Mouse (Mus musculus) megakaryocyte, adult 5-6 weeks (primary cell): ENCODE results near the gene Sp4. TPM values are rescaled to one million over a fixed set of nuclear protein-coding genes. Genes with fewer than 3 reads are reported as not detected.

ENCODE experiments used
- ATAC-seq: 2 replicates; pipeline ENCODE4 v1.8.0; 2016; ENCODE audit warnings: mild to moderate bottlenecking, inconsistent platforms; ENCODE audit not compliant: poor library complexity, severe bottlenecking
- total RNA-seq, 2 experiments: library from RNA; stranded (forward) in 1 of 2; stranded (reverse) in 1 of 2; fragments of 153-499, 151-499 nt in 1 of 2; fragments of 221-1000, 200-1000 nt in 1 of 2; gene quantifications; 2 replicates each; pipeline versions ENCODE4 v1.2.3 to v1.2.4; 2015 to 2017

Sp4 gene
- 17.3 and 18.9 TPM in 2 replicates for total RNA-seq (2015)
- total RNA-seq (2017), result 13.7 and 16.7 TPM in 2 replicates

DNA sequence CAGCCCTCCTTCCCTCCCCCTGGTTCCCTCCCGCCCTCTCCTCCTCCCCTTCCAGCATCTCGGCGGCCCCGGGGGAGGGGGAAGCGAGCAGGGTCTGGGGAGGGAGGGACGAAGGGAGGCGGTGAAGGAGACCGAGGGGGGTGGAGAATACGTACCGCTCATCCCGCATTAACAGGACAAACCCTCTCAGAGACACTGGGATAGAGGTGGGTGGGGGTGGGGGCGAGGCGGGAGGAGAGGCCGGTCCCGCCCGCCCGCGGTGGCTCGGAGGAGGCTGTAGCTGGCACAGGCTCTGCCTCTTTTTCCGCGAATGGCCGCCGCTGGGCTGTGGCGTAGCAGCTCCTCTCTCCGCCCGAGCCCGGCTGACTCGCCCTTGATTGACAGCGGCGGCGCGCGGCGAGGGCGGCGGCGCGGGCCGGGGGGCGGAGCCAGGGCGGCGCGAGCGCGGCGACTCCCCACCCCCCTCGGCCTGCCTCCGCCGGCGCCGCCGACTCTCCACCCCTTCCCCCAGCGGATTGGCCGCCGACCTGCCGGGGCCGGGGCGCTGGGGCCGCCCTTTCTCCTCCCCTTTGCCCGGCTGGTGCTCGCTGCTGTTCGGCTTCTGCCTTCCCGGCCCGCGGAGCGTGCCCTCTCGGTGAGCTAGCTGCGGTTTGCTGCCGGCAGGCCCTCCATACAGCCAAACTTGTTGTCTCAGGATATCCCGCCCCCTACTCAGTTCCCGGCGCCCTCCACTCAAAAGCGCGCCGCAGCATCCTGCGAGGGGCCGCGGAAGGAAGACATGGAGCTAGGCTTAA, at the start of gene Sp4:
Gene Sp4 (minus strand): TSS at position 369 of the 794 bp plus-strand sequence.
- ATAC-seq, result peak; percentile 69

DNA sequence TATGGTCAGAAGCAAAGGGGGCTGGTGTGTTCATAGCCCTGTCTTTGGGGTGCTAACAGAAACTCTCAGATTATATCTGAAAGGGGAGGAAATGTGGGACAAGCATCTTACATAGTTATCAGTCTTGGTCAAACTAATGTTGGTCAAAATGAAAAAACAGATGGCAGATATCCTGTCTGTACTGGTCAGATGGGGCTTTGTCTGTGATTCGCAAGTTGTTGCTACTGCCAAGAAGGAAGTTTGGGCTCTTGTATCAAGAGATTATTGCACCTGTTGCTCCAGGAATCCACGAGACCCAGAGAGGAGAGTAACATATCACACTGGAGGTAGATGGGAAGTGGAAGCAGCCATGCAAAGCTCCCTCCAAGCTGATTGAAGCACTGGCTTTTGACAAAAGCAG, 37.9 kb upstream of the Sp4 start:
- peak; percentile 47; the same call in 1 of the 2 replicates for ATAC-seq

DNA sequence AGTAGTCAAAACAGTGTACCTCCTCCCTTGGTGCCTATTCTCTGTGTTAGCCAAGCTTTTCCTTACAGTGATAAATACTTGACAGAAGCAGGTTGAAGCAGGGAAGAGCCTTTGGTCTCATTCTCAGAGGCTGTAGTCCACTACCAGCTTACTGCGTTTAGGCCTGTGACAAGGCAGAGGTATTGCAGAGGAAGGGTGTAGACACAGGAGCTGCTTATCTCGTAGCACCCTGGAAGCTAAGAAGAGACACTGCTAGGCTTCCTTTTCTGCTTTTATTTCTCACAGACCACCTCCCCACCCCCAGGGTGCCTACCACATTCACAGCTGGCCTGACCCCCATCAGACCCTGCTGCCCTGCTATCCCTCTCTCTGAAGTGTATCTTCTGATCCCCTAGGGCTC, 37.0 kb upstream of the Sp4 start:
- no peak for ATAC-seq

DNA sequence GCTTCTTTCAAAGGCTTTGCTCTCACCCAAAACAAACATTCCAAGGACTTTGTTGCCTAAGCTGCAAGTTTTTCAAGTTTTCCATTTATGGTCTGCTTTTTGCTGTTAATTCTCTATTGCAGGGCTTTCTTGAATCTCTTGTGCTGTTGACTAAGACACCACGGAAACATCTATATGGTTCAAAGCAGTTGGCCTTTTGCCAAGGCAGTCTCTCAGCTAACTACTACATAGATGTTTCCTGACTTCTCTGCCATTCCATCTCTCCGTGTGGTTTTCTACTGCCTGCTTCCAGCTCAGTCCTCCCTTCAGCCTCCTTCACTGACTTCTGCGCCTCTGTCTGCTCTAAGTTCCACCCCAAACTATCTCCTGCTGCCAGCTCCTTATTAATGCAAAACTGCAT, 36.1 kb upstream of the Sp4 start:
- no peak for ATAC-seq

DNA sequence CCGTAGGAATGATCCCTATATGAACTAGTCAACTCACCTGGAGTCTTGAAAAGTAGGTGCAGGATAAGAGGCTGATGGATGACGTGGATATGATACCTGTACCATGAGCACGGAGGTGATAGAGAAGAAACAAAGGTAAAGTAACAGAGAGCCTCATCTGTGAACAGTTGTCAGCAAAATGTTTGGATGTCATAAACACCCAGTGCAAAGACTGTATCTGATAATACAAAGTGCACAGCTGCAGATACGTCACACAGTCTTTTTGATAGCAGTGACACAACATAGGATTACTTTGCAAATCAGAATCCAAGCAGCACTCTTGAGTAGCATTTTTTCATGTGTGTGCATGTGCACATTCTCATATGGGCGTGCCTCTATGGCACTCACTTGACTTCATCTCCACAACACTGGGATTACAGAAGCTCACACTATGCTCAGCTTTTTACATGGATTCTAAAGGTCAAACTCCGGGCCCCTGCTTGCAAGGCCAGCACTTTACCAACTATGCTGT, 27.6 kb upstream of the Sp4 start:
- ATAC-seq, result no peak

DNA sequence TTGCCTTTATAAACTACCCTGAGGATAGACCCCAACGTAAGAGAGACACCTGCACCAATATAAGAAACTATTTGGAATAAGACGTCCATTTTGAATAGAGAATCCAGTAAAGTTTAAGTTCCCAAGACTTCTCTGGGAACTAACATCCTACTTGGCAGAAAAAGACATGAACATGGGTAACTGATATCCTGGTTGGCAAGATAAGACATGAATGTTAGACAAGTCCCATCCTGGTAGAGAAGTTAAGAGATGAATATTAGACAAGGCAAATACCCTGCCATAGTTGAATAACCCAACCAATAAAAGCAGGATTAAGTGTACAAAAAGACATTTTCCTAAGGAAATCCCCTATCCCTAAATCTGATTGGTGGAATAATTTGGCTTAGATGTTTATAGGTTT, 26.3 kb upstream of the Sp4 start:
- ATAC-seq, result no peak

DNA sequence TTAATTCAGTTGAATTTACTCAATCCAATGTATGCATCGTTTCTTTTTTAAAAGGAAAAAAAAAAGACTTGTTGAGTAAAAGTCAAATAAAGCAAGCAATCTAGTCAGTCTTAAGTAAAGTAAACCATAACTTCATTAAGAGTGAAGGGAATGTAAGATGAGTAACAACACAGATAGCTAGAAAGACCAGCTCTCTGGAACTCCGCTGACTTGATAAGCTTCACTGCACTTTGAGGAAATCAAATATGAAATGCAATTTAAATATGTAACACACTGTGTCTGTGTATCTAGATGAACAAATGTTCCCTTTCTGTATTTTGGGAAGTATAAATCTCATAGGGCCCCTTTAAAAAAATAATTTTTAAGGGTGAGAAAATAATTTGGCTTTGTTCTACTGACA, 24.9 kb upstream of the Sp4 start:
- ATAC-seq, result no peak

DNA sequence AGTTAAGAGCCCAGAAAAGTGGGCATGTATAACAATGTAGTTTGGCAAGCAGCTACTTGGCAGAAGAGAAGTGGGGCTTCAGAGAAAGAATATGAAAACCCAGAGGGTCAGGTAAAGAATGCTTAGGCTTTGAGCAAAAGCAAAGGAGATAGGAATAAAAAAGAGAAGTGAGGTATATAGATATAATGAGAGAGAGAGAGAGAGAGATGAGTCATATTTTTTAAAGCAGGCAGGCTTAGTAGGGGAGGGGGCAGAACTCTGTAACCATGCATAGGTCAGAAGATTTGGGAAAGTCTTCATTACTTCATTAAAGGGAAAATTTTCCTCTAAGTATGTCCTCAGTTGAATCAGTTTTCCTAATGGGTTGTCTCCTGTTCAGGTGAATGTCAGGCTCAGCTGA, 18.8 kb upstream of the Sp4 start:
- ATAC-seq, result no peak

DNA sequence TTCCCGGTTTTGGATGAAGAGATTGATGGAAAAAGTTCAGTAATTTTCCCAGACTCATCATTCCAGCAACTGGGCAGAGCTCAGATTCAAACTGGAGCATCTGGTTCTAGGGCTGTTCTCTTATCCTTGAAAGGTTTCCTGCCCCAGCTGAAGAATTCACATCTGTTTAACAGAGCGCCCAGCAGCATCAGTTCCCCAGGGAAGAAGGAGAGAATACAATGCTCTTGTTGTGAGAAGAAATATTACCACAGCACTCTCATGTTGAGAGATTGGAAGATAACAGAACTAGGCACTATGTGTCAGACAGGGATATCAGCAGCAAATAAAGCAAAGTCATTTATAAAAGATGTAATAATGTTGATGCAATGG, 13.2 kb upstream of the Sp4 start:
- no peak for ATAC-seq

DNA sequence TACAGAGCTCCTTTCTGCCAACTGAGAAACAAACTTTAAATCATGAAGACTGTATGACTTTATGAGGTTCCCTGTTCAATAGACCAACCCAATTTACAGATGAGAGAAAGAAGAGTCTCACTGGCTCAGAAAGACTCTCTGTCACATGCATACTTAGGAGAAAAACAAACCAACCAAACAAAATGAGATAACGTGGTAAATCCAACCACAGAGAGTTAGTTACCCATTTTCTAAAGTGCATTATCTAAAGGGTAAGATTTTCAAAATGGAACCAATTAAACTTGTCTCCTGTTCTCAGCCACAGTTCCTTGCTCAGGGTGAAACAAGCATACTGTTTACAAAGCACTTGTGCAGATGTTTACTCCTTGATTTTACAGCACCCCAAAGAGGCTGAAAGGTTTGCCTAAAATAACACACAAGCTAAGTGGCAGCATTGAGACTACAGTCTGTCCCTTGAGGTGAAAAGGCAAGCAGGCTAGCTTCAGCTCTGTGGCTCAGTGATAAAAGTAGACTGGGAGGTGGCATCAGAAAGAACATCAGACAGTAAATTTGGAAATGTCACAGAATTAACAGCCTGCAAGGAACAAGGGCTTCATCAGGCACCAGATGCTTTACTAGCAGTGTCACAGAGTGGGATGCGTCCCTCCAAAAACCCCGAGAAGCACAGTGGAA, 12.7 kb upstream of the Sp4 start:
- no peak for ATAC-seq

DNA sequence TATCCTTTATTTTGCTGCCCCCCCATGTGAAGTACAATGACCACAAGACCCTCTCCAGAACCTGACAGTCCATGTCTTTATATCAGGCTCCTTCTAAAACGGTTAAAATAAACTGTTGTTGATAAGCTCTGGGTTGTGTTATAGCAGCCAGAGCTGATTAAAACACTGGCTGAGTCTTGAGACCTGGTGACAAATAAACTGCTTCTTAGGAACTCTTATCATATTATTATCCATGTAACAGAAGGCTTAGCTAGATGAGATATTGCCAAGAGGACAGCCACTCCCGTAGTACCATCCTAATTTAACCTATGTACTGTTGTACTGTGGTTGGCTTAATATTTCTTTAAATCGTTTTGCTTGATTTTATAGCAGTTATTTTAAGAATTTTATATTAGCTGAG, 2.3 kb upstream of the Sp4 start:
- ATAC-seq, result no peak

DNA sequence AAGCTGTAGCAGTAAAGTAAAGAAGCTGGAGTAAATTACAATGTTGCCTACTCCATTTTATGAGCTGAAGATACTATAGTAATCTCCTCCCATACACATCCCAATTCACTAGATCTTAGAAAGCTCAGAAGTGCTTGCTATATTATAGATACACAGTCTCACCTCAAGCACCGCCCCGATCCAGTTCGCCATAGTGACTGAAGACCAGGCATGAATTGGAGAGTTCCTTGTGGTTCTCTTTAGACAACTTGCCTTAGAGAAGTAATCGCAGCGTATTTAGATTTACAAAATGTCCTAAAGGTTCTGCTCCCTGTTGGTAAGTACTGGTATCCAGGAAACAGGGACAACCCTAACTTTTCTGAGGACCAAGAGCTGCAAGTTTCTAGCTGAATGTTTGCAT, 1.8 kb upstream of the Sp4 start:
- no peak for ATAC-seq

DNA sequence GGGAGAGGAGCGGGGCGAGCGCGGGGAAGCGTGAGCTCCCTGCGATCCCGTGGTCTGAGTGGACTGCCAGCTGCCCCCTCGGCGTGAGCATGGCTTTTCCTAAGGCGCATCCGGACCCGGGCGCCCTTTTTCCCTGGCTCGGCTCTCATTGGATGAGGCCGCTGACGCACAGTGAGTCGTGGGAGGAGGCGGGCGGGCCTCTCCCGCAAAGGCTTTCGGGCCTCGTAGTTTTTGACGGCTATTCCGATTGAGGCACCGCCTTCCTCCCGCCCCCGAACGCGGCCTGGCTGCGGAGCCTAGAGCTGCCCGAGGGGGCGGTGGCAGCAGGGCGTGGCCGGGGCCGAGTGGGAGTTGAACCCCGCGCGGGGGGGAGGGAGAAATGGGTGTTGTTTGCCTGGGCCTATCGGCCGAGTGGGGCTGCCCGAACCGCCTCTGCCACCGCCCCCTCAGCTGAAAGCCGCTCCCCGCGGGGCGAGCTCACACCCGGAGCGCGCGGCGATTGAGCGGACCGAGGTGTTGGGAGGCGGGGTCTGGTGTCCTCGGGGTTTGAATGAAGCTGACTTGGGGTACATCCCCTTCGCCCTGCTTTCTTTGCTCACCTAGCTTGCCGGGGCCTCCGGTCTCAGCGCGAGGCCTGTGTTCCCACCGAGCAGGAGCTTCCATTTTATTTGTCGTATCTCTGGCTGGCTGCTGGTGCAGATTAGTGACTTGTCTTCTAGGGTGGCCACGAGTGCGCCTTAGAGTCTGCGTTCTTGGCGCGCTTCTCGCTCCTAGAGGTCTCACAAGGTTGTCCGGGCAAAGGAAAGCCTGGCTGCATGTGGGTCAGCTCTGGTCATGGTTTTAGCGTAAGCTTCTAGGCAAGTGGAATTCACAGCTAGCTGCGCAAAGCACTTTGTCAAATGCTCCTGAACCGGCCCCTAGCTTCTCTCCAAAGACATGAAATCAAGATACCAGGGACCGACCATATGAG, 911 bp upstream of the Sp4 start:
- peak; percentile 70 for ATAC-seq

DNA sequence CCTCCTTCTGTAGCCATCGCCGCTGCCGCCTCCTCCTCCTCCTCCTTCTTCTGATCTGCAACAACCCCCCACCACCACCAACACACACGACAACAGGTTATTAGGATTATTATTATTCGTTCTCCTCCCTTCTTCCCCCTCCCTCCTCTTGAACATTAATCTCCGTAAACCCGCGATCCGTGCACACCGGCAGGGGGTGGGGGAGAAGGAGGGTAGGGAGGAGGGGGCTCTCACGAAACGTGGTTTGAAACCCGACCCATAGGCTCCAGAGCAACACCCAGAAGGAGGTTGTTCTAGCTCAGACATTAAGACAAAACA, 527 bp downstream of the Sp4 start:
- no peak for ATAC-seq

DNA sequence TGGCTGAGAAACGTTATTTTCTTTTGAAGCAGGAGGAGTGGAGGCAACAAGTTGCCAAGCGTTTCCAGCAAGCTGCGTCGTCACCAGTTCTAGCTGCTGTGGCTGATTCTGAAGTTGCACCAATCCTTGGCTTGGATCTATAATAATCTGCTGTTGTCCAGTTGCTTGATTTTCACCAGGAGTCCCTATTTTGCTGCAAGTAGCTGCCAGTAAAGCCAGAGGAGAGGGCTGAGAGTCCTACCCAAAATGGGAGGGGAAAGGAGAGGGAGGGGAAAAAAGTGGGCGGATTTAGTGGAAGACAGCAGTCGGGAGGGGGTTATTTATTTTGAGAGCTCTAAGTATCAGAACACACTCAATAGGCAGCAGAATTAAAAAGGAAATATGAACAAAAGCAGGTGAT, 1.3 kb downstream of the Sp4 start:
- ATAC-seq, result no peak

DNA sequence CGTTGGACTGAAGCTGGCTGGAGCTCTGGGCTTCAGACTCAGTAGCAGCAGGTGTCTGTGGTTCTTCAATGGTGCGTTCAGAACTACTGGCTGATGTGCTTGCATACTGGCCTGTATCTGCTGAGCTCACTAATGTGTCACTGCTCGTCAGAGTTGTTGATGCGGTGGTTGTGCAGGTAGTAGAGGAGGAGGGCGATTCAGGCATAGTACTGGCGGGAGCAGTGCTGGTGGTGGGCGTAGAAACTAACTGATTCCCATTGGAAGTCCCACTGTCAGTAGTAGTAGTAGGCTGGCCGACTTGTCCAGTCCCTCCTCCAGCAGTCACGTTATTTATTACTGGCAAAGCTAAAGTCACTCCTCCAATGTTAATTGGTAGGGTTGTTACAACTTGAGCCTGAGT, 2.1 kb downstream of the Sp4 start:
- ATAC-seq, result no peak

DNA sequence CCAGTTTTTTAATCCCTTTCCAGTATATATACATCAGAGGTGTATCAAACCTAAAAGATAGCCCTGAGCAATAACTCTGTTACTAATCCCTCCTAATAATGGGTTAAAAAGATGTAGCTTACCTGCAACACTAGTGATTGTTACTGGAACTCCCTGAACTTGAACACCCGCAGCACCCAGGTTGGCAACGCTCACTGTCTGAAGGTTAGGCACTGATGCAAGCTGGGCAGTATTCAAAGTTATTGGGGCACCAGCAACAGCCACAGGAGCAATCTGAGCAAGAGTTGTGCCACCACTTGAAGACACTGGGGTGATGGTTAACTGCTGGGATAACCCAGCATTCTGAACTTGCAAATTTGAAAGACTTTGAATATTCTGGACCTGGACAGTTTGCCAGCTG, 2.7 kb downstream of the Sp4 start:
- ATAC-seq, result no peak

DNA sequence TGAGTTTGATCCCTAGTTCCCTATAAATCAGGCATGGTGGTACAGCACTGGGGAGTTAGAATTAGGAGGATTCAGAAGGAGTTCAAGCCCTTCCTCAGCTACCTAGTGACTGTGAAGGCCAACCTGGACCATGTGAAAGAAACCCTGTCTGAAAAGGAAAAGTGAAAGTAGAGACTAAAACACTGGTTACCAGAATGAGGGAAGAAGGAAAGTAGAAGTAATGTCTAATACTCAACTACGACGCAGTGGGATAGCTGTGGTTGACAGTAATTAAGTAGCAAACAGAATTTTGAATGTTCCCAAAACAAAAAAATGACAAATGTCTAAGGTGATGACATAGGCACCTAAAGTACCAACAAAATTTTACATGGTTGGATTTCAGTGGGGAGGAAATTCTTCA, 5.0 kb downstream of the Sp4 start:
- ATAC-seq, result peak; percentile 44

DNA sequence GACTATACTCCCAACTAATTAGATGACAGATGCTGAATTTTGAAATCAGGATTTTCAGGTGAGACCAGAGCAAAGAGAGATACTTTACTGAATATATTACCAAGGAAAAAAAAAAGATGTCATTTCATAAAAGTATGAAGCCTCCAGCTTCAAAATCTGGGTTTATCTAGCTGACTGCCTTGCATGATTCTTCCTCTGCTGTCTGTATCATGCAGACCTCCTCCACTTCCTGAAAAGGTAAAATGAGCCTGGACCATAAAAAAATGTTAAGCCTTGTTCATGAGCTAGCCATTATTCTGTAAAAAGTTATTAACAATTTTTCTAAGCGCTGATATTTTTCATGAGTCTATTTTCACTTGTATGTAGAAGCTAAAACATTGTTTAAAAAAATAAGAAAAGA, 5.4 kb downstream of the Sp4 start:
- peak; percentile 48; the same call in 1 of the 2 replicates for ATAC-seq

DNA sequence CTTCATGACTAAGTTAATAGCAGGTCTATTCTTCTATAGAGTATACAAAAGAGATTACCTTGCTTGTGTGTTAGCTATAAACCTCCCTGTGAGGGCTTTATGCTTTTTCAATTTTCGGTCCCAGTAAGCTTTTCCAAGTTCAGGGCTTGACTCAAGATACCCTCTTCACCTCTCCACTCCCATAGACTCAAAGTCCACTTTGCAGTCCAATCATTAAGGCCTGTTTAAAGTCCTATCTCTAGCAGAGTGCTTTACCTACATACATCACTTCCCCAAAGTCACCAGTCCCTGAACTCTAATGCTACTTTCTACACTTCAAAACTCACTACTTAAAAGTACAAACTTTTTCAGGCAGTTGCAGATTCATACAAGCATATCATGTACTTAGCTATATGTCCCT, 12.3 kb downstream of the Sp4 start:
- no peak for ATAC-seq

DNA sequence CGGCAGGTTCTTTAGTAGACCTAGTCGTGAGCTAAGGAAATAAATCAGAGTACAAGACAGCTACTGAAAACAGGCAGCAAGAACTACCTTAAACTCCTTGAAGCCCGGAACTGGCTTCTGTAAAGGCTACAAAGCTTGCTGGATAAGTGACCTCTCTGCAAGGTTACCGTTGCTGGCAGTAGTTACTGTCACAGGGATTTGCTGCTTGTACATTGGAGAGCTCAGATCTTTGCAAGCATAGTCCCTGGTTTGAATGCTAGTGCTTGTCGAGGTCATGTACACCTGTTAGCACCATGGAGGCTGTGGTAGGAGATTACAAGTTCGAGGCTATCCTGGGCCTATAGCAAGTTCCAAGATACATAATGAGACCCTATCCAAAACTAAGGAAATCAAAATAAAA, 16.1 kb downstream of the Sp4 start:
- ATAC-seq, result no peak
